Mouse (Mus musculus): Measurements from ENCODE around the gene Kat5.

GRCm38 (mm10) chr19:5575336-5575735 is 34.7 kb downstream of the Kat5 start:
- TF ChIP-seq GATA1 (IDR thresholded peaks at IDR 0.05; ENCODE audit: borderline replicate concordance, low read length) = no peak
- TF ChIP-seq CTCF (IDR thresholded peaks at IDR 0.05; ENCODE audit: low read depth, low read length) = no peak
- TF ChIP-seq POLR2AphosphoS5 (IDR thresholded peaks at IDR 0.05; ENCODE audit: insufficient replicate concordance, low read depth, low read length) = no peak
